Mouse (Mus musculus): ENCODE data around the gene Qtrt1.

DNA sequence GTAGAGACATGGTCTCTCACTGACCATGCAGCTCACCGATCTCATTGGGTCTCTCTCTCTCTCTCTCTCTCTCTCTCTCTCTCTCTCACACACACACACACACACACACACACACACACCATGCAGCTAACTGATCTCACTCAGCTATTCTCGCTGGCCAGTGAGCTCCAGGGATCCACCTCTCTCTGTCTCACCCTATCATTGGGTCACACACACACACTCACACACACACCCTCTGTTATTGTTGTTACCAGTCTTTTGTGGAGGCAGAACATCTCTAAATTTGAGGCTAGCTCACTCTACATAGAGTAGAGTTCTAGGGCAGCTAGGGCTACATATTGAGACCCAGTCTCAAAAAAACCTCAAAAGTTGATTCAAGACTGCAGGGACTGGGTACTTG, 14.9 kb downstream of the Qtrt1 start:
- TF ChIP-seq NRF1 (IDR thresholded peaks at IDR 0.05; ENCODE audit: low read depth, low read length) (no peak), NELFE (IDR thresholded peaks at IDR 0.05; ENCODE audit: low read depth, low read length) (no peak), EP300 (IDR thresholded peaks at IDR 0.05; ENCODE audit: low read length) (no peak), CTCF (conservative IDR thresholded peaks at IDR 0.05 in 1 of 2, IDR thresholded peaks at IDR 0.05 in 1 of 2; ENCODE audit: low read depth in 2 of 2, low read length in 2 of 2) (no peak), POLR2AphosphoS2 (IDR thresholded peaks at IDR 0.05; ENCODE audit: low read depth, low read length) (no peak), POLR2A (IDR thresholded peaks at IDR 0.05; ENCODE audit: low read depth, low read length) (no peak), HCFC1 (IDR thresholded peaks at IDR 0.05; ENCODE audit: low read depth, low read length) (no peak), USF1 (IDR thresholded peaks at IDR 0.05; ENCODE audit: low read depth, low read length) (no peak), ZMIZ1 (IDR thresholded peaks at IDR 0.05; ENCODE audit: low read depth, low read length) (no peak), MAX (IDR thresholded peaks at IDR 0.05; ENCODE audit: low read length) (no peak), RCOR1 (conservative IDR thresholded peaks at IDR 0.05; ENCODE audit: low read depth, low read length) (no peak), TCF12 (IDR thresholded peaks at IDR 0.05; ENCODE audit: low read depth, low read length) (no peak), ETS1 (conservative IDR thresholded peaks at IDR 0.05; ENCODE audit: low read depth, low read length) (no peak), MAFK (IDR thresholded peaks at IDR 0.05; ENCODE audit: insufficient replicate concordance, low read length) (no peak)

Measured in CH12.LX (cell line).